9 mouse cellular contexts compared by ENCODE assay signal in the genomic region with DNA sequence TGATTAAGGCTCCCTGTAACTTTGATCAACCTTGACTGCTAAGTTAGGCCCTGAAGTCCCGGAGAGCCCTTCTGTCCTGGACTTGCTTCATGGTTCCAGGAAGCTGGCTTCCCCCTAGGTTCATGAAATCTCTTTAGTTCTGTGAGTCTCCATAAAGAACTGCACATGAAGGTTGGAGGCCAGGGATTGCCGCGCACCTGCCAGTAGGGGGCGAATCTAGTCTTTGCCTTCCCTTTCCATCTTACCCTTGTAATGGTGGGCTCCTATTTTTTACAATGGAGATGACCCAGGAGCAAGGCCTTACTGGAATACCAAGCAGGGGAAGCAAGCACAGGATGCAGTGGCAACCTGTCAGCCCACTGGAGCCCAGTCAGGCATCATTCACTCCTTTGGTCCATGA. TPM values are rescaled to one million over a fixed set of nuclear protein-coding genes. Genes with fewer than 3 reads are reported as not detected.
DNase-seq lines count a peak whose midpoint lies in the region; ATAC-seq and TF ChIP-seq lines count a peak whose summit lies in the region.
"Had no signal": no experiment of that assay in that cellular context is flagged by ENCODE, and none has a peak within 500 bp of the region (broad histone marks: within the 10 kb centered on the region; RNA-seq: fewer than 3 reads in every experiment).

No protein-coding gene starts in this region.

- peak; percentile 68 for TF ChIP-seq CTCF in intestine, postnatal 0 days (IDR thresholded peaks at IDR 0.05; ENCODE audit: low read depth)
- TF ChIP-seq CTCF in G1E (IDR thresholded peaks at IDR 0.05; ENCODE audit: low read depth, low read length) = peak; percentile 54

- no peak overlapping the region for H3K4me2 ChIP-seq in intestine, postnatal 0 days (replicated peaks; ENCODE audit: low read depth)
- H3K4me2 ChIP-seq in intestine, embryonic 16.5 days (ENCODE audit: low read depth, low read length) = no peak overlapping the region
- H3K4me2 ChIP-seq: embryonic facial prominence, embryonic 13.5 days had no signal

- no peak overlapping the region for H3K27ac ChIP-seq in intestine, postnatal 0 days (ENCODE audit: low read depth, low read length)
- no peak overlapping the region for H3K27ac ChIP-seq in intestine, embryonic 16.5 days (ENCODE audit: low read length)
- H3K27ac ChIP-seq: embryonic facial prominence, embryonic 13.5 days had no signal

- no peaks in the 10 kb centered on the region for H3K27me3 ChIP-seq in intestine, postnatal 0 days (replicated peaks; ENCODE audit: control insufficient read depth, insufficient read depth, low read length)
- no peaks in the 10 kb centered on the region for H3K27me3 ChIP-seq in intestine, embryonic 16.5 days (replicated peaks; ENCODE audit: control insufficient read depth, insufficient read depth, low read length)
- no peaks in the 10 kb centered on the region for H3K27me3 ChIP-seq in G1E (ENCODE audit: insufficient read depth, low read length)
- H3K27me3 ChIP-seq: embryonic facial prominence, embryonic 13.5 days had no signal

- no peak for DNase-seq in G1E (ENCODE audit: low spot score)
- peak; percentile 18 for DNase-seq in forelimb bud, embryonic 11.5 days (ENCODE audit: low read depth, low spot score)
- DNase-seq in layer of hippocampus, postnatal 25 days (ENCODE audit: extremely low spot score in 1 of 2, low spot score in 1 of 2) = no peak
- DNase-seq in left cerebral cortex, postnatal 36 days (ENCODE audit: low spot score in 2 of 2) = no peak
- no peak for DNase-seq in cerebellum, adult 9-11 months

- no peaks in the 10 kb centered on the region for H3K9me3 ChIP-seq in intestine, postnatal 0 days (ENCODE audit: control insufficient read depth)
- no peaks in the 10 kb centered on the region for H3K9me3 ChIP-seq in intestine, embryonic 16.5 days (ENCODE audit: control insufficient read depth, low read length)
- H3K9me3 ChIP-seq in G1E (replicated peaks) = no peaks in the 10 kb centered on the region
- H3K9me3 ChIP-seq: embryonic facial prominence, embryonic 13.5 days had no signal

- 48% methylated on average over 4 of the region's 4 CpGs for WGBS in intestine, postnatal 0 days
- 44% methylated on average over 4 of the region's 4 CpGs for WGBS in intestine, embryonic 16.5 days

- peaks cover 3% of the 10 kb centered on the region; the same call in 1 of the 2 replicates for H3K4me1 ChIP-seq in intestine, postnatal 0 days (replicated peaks; ENCODE audit: control insufficient read depth, insufficient read depth, low read length)
- H3K4me1 ChIP-seq in intestine, embryonic 16.5 days (ENCODE audit: control insufficient read depth, insufficient read depth, low read length) = no peaks in the 10 kb centered on the region
- peaks cover 25% of the 10 kb centered on the region for H3K4me1 ChIP-seq in G1E (ENCODE audit: insufficient read depth, low read depth, low read length)
- H3K4me1 ChIP-seq: embryonic facial prominence, embryonic 13.5 days had no signal

- intact Hi-C loops in left cerebral cortex, postnatal 36 days (cut with DNase I) = no loop called here

- no peak for ATAC-seq in intestine, postnatal 0 days
- no peak for ATAC-seq in intestine, embryonic 16.5 days
- 0 out of 2 replicates have a peak, but pooled peaks have one; percentile 8 for ATAC-seq in G1E (ENCODE audit: extremely low read depth, insufficient number of reproducible peaks, low FRiP score, poor library complexity, severe bottlenecking)
- peak; percentile 33; the same call in 1 of the 2 replicates for ATAC-seq in neutrophil, adult 5-6 weeks (ENCODE audit: extremely low read depth, insufficient number of reproducible peaks, low FRiP score, poor library complexity, severe bottlenecking)

- no peaks in the 10 kb centered on the region for H3K36me3 ChIP-seq in intestine, postnatal 0 days (ENCODE audit: control insufficient read depth, insufficient read depth)
- no peaks in the 10 kb centered on the region for H3K36me3 ChIP-seq in intestine, embryonic 16.5 days (ENCODE audit: control insufficient read depth, insufficient read depth, low read length)
- no peaks in the 10 kb centered on the region for H3K36me3 ChIP-seq in G1E (replicated peaks)
- H3K36me3 ChIP-seq: embryonic facial prominence, embryonic 13.5 days had no signal

- H3K9ac ChIP-seq in intestine, postnatal 0 days (ENCODE audit: low read depth, low read length) = no peak overlapping the region
- H3K9ac ChIP-seq in intestine, embryonic 16.5 days (ENCODE audit: low read depth, low read length) = no peak overlapping the region
- H3K9ac ChIP-seq: embryonic facial prominence, embryonic 13.5 days had no signal

- H3K4me3 ChIP-seq in intestine, postnatal 0 days (ENCODE audit: low read depth, low read length) = no peak overlapping the region
- no peak overlapping the region for H3K4me3 ChIP-seq in intestine, embryonic 16.5 days (ENCODE audit: low read length)
- no peak overlapping the region for H3K4me3 ChIP-seq in G1E (ENCODE audit: low read depth, low read length)
- H3K4me3 ChIP-seq: embryonic facial prominence, embryonic 13.5 days had no signal

RNA-seq across cellular contexts. Expression of gene Bag3, which starts 40.0 kb away (rescaled TPM):
- 7.4 and 7.5 TPM in 2 replicates for polyA plus RNA-seq in intestine, postnatal 0 days (2015; fragmentation: Nextera tagmentation; extraction: Ambion mirVana)
- polyA plus RNA-seq in intestine, embryonic 16.5 days (2015; fragmentation: Nextera tagmentation; extraction: Ambion mirVana) = 11.3 and 11.8 TPM in 2 replicates
- total RNA-seq in G1E (2014; fragmentation: Nextera tagmentation) = 17.7 and 20.9 TPM in 2 replicates
- total RNA-seq in G1E (2017) = 5.7 and 9.1 TPM in 2 replicates
- 107 and 121 TPM in 2 replicates for polyA plus RNA-seq in G1E (2012)
- total RNA-seq in neutrophil, adult 5-6 weeks (2017) = 0.70 and 0.98 TPM in 2 replicates
- 1 to 10 TPM; 9.7 TPM for total RNA-seq in layer of hippocampus, postnatal 25 days (2021)
- total RNA-seq in left cerebral cortex, postnatal 36 days (2021) = 1 to 10 TPM; 6.0 to 7.7 TPM

RNA-seq across cellular contexts. Expression of gene Inpp5f, which starts 47.8 kb away (rescaled TPM):
- 8.3 and 9.3 TPM in 2 replicates for polyA plus RNA-seq in intestine, postnatal 0 days (2015; fragmentation: Nextera tagmentation; extraction: Ambion mirVana)
- polyA plus RNA-seq in intestine, embryonic 16.5 days (2015; fragmentation: Nextera tagmentation; extraction: Ambion mirVana) = 12.0 and 12.6 TPM in 2 replicates
- total RNA-seq in G1E (2014; fragmentation: Nextera tagmentation) (40.6 and 44.0 TPM in 2 replicates), G1E (2017) (21.4 and 23.8 TPM in 2 replicates)
- 5.6 and 7.6 TPM in 2 replicates for polyA plus RNA-seq in G1E (2012)
- total RNA-seq in neutrophil, adult 5-6 weeks (2017) = 67.3 and 70.7 TPM in 2 replicates
- total RNA-seq in layer of hippocampus, postnatal 25 days (2021) = 100 to 1,000 TPM; 125 to 129 TPM
- total RNA-seq in left cerebral cortex, postnatal 36 days (2021) = 10 to 100 TPM; 88.9 to 94.6 TPM

Comparison
In these comparisons a context has a peak if more than half of its experiments do, and no peak if none do; other contexts are left out.
1. ATAC-seq: peak in G1E (single experiment) and neutrophil, adult 5-6 weeks (single experiment); none in intestine, postnatal 0 days (single experiment) and intestine, embryonic 16.5 days (single experiment).